Mouse (Mus musculus): Measurements from ENCODE around the gene Snai3. TPM values are rescaled to one million over a fixed set of nuclear protein-coding genes. Genes with fewer than 3 reads are reported as not detected.

The Snai3 gene
- total RNA-seq, 2 experiments from 2014 or later = 0.25 TPM; not detected in 1

DNA sequence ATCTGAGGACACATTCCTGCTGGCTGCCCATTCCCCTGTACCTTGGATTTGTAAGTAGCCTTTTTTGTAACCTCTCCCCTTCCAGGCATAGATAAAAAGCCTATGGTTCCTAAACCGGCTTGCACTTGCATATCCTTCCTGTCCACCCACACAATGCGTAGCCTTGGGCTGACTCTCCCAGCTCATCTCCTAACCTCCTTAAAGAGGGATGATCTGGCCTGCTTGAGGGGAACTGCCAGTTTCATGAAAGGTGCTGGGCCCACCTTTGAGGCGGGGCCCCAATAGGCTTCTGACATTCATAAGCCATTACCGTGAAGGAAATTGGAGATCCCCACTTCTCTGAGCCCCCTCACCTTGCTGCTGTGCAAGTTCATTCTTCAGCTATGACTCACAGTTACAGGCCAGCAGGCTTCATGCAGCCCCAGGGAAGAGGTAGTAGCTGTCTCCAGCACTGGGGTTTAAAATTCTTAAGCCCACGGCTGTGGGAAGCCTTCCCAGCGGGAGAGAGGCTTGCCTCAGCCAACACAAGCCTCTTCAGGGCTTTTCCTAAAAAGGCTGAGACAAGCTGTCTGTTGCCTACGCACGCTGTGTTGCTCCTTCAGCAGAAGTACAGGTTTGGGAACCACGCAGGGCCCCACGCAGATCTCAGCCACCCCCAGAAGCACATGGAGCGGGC is 1.1 kb upstream of the Snai3 start:
- ATAC-seq (ENCODE audit: poor library complexity, severe bottlenecking) = no peak

DNA sequence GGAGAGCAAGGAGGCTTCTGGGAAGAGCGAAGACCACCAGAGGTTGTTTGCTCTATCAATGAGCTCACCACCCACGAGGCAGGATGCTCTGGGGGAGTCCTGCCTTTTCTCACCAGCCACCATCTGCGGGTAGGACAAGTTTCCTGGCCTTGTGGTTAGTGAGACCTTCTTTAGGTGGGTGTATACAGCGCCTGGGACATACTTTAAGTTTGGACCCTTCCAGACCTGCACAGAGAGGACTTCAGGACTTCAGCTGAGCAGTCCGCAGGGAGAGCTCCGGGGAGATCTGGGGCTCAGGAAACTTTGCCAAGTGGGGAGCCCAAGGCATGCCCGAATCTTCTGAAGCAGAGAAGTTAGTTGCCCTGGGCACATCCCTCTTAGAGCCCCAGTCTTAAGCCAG is 543 bp downstream of the Snai3 start:
- no peak for ATAC-seq (ENCODE audit: poor library complexity, severe bottlenecking)

DNA sequence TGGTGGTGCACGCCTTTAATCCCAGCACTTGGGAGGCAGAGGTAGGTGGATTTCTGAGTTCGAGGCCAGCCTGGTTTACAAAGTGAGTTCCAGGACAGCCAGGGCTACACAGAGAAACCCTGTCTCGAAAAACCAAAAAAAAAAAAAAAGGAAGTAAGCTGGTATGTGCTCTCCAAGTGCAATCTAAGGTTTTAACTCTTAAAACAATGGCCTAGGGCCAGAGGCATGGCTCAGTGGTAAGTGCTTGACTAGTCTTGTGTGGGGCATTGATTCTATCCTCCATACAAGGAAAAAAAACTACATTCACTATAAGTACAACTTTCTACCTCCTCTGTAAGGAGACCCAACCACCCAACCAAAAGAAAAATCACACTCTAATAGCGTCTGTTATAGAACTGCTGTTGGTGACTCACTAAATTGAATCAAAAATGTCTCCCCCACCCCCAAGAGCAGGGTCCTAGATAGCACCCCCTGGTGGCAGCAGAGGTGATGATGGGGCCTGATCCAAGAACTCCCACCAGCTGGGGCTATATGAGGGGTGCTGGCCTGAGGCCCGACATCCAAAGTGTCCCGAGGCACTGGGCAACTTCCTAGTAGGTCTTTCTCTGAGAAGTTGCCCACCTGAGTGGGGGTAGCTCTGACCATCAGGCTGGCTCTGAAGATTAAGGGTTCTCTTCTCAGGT is 1.2 kb downstream of the Snai3 start:
- ATAC-seq (ENCODE audit: poor library complexity, severe bottlenecking) = no peak

DNA sequence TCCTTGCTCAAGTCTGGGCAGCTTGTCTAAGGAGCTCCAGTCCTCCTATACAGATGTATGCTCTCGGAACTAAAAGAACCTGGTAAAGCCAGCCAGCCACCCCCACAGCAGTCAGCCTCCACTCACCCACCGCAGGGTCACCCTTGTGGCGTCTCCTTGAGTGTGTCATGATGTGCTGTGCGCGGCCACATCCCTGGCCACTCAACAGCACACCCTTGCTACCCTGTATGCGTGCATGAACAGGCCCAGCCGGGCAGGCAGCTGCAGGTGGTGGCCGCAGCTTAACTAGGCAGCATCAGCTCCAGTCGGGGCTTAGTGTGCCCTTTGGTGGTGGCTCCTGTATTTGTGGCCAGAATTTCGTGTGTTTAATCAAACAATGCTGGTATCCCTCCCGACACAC is 3.4 kb downstream of the Snai3 start:
- ATAC-seq (ENCODE audit: poor library complexity, severe bottlenecking) = no peak

DNA sequence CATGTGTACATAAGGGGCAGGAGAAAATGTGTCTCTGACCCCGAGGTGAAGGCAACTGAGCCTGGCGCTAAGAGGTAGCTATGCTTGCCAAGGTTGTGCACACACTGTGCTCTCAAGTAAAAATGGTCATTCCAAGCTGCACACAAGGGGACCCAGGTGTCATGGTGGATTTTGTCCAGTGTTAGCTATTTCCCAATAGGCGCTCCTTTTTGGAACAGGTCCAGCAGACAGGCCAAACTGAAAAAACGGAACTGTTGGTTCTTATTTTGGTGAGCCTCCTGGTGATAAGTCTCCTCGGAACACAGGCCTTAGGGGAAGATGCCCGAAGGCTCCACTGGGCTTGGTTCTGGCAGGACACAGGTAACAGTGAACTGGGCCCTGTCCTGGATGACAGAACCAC is 6.1 kb downstream of the Snai3 start:
- peak; percentile 39 for ATAC-seq (ENCODE audit: poor library complexity, severe bottlenecking)

DNA sequence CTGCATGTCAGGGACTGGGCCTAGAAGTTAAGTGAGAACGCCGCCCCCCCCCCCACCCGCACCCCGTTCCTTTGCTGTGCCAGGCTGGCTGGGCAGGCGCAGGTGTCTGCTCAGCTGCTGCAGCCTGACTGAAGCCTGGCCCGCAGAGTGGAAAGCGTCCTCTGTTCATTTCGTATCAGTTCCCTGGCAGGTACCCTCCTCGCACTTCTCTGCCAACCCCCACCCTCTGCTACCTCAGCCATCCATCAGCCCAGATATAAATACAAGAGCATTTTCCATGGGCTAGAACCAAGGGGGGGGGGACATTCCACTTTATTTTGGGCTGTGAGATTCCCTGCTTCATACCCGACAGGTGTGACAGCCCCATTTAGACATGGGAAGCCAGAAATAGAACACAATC is 8.4 kb downstream of the Snai3 start:
- no peak for ATAC-seq (ENCODE audit: poor library complexity, severe bottlenecking)

DNA sequence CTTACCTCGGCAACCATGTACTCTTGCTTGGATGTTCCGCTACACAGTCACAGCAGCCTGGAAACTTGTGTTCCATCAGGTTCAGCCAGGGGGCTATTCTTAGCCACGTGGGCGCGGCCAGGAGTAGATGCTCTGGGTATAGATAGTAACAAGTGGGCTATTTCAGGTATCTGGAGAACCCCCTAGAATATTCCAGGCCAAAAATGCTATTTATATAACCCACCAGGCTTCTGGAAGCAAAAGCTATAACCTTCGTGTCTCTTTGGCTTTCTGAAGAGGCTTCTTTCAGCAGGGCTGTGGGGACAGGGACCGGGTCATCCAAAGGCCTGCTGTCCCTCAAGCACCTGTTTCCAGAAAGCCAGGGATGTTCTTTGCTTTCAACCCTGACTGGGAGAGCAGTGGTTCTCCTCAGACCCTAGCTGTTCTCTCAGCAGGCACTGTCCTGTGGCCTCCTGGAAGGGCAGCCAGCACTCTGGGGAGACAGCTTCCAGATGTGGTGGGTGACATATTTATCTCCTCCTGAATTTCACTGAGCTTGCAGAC is 9.3 kb downstream of the Snai3 start:
- no peak for ATAC-seq (ENCODE audit: poor library complexity, severe bottlenecking)

DNA sequence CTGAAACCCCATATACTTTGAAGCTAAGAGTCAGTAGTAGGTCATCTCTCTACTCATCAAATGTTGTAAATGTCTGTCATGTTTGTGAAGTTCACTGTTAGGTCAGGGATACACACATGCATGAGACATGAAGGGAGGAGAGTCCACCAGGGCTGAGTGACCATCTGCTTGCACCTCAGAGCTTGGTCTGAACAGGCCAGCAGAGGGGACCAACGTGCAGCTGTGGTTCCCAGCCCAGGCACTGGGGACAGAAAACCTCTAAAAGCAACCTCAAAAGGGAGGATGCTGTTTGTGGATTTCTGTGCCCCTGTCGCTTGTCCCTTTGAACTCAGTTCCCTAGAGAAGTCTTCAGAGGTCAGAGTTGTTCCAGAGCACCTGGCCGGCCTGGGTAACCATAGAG is 15.3 kb downstream of the Snai3 start:
- no peak for ATAC-seq (ENCODE audit: poor library complexity, severe bottlenecking)

DNA sequence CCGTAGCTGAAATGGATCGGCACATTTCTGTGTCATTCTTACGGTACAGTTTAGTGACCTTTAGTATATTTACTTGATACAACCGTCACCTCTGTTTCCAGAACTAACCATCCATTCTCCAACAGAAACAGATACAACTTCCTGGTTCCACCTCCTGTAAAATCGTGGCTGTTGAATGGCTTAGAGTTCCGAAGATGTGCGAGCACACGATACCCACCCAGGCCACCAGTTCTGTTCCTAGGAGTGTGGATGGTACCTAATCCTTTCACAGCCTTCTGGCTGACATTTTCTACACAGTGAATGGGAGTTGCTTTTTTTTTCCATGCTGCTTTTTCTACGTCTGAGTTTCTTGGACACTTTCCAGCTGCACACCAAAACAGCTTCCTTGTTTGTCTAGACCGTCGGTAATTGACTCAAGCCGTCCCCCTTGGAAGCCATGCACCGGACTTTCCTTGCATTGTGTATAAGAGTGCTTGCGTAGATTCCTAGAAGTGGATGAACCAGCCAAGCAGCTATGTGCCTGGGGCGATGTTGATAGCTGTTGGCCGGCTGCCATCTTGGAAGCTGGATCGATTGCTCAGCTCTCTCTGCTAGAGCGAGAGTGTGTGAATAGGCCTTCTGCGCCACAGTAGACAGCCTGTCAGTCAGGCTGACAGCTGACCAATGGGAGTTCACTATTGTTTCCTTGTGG is 16.3 kb downstream of the Snai3 start:
- ATAC-seq (ENCODE audit: poor library complexity, severe bottlenecking) = peak; percentile 43

DNA sequence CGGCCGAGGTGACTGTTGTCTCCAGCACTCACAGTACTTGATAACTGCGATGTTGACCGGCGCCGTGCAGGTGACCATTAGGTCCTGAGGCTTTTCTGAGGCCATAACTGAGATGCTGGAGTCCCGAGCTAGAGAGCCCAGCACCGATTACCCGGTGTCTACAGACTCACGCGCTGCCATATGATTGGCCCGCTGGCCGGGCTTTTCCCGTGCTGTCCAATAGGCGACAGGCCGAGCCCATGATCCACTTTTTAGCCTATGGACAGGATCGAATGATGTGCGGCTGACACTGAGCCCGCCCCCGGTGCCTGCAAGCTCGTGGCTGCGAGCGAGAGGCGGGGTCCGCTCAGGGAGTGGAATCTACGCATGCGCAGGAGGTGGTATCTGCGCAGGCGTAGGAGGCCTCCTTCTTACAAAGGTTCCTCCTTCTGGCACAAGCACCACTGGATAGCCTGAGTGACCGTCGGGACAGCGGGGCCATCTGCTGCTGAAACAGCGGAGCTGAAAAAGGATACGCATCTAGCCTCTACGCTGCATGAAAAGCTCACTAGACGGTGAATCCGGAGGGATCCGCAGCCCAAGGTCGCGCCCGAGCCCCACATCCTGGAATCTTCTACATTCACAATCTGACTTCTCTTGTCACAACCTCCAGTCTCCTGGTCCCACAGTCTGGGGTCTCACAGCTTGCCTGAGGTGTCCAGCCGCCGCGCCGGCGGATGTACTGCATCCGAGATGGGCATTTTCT is 17.1 kb downstream of the Snai3 start, which contains the start of gene Mvd:
TSS of gene Mvd (minus strand) at position 161 of the 745 bp plus-strand sequence.
- peak; percentile 91 for ATAC-seq (ENCODE audit: poor library complexity, severe bottlenecking)

DNA sequence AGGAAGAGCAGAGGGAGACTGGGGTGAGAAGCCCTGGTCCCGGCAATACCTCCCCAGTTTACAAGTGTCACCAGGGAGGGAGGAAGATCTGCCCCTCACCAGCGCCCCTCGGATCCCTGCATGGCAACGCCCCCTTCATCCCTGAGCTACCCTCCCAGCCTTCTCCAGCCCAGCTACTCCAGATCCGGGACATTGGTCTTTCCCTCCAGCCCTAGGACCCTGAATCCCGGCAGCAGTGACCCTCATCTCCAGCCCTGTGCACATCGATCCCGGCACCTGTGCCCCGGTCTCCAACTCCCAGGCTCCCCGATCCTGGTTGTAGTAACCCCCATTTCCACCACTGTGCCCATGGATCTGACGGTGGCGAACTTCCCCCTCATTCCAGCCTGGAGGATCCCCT is 17.8 kb downstream of the Snai3 start:
- ATAC-seq (ENCODE audit: poor library complexity, severe bottlenecking) = peak; percentile 2; the same call in 1 of the 2 replicates

DNA sequence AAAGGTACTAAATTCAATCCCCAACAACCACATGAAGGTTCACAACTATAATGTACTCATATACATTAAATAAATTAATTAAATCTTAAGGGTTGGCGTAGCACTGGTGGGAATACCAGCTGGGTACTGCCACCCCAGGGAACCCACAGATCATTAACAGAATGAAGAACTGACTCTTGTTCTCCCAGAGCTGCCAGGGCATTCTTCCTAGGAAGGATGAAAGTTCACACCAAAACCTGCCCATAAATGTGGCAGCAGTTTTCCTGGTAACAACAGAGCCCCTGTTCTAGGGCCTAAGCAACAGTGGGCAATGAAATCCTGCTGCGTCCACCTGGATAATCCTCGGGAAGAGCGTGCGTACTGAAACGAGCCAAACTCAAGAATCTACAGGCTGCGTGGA is 18.2 kb downstream of the Snai3 start:
- ATAC-seq (ENCODE audit: poor library complexity, severe bottlenecking) = no peak

DNA sequence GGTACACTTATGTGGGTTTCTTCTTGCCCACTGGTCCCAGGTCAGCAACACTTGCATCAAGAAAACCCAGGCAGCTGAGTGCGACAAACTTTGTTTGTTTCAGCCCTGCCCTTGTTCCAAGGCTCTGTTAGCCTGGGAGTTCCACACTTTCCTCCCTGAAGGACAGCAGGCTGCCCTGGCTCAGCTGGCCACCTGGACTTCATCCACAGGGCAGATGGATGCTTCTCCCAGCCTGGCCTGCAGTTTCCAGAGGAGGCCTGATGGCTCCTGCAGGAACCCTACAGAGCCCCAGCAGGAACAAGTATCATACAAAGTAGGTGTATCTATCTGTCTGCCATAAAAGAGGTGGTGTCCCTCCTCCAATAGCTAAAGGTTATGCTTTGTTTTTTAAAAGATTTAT is 19.2 kb downstream of the Snai3 start:
- no peak for ATAC-seq (ENCODE audit: poor library complexity, severe bottlenecking)

DNA sequence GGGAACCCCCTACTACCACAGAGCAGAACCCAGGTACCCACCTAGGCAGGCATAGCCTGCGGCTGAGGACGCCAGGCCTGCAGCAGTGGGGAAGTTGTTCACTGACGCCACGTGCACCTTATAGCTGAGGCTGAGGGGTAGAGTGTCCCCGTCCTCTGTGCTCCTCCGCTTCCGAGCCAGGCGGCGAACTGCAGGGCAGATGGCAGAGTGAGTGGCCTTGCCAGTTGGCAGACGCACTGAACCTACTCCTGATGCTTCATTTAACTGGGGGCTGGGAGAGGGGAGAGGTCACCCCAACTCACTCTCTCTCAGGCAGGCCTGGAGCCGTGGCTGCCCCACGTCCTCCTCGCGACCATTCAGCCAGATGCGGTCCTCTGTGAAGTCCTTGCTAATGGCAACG is 21.2 kb downstream of the Snai3 start:
- ATAC-seq (ENCODE audit: poor library complexity, severe bottlenecking) = no peak

DNA sequence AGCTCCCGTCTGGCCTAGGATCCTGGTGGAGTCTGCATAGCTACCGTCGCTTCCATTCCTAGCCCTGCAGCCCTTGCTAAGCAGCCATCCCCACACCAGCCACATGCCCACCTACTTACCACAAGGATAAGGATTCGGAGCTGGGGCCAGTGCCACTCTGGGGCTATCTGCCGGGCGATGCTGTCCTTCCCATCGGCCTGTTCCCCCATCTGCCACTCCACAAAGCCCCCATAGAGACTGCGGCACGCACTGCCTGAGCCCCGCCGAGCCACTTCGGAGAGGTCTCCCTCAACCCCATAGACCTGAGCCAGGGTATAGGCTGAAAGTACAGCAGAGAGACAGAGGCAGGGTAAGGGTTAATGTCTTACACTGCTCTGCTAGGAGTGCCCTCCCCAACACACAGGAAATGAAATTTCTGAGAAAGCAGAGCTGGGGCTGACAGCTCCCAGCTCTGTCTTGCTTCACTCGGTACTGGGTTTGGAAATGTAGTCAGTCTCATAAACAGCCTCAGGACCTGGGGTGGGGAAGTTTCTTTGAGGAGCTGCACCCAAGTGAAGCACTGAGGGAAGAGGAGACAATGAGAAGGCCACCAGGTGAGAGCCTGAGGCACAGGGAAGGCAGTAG is 22.7 kb downstream of the Snai3 start:
- ATAC-seq (ENCODE audit: poor library complexity, severe bottlenecking) = peak; percentile 71

DNA sequence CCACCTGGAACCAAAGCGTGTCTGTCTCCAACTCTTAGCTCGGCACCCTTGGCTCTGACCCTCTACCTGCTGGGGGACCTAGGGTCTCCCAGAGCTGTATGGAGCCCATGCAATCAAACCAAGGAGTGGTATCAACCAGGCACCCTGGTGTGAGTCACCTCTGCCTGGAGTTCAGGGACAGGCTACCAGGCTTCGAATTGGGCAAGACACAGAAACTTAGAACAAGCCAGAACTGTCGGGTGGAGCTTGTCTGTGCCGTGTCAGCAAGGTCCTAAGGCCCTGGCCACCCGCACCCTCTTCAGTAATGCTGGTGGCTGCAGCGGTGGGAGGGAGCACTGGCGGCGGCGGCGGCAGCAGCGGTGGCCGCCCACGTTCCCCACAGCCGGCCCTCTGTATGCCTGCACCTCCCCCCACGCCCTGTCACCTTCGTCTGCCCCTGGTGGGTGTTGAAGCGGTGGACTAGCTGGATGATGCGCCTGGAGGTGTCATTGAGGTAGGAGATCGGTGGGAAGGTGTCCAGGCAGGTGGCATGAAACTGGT is 23.9 kb downstream of the Snai3 start:
- ATAC-seq (ENCODE audit: poor library complexity, severe bottlenecking) = peak; percentile 17; the same call in 1 of the 2 replicates

DNA sequence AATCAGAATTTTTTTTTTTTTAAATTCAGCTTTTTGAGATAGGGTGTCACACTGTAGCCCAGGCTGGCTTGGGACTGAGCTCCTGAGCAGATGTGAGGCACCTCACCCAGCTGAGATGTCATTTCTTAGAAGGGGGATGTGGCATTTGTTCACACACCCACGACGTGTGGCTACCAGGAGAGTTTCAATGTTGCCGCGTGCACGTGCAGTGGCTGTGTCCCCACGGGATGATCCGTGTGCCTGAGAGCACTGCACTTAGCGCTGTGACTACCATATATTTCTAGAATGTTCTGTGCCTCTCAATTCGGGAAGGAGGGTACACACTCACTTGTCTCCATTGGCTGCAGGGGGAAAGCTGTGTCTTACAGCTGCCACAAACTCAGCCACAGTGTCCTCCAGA is 24.4 kb downstream of the Snai3 start:
- ATAC-seq (ENCODE audit: poor library complexity, severe bottlenecking) = no peak

DNA sequence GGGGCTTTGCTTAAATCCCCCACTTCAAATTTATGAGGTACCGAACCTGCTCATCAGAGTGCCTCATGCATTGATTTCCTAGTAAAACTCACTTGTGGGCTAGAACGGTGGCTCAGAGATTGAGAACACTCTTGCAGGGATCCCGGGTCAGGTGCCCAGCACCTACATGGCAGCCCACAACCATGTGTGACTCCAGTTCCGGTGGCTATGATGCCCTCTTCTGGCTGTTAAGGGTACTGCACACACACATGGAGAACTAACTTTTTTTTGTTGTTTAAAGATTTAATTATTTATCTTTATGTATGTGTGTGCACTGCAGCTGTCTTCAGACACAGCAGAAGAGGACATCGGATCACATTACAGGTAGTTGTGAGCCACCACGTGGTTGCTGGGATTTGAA is 25.2 kb downstream of the Snai3 start:
- no peak for ATAC-seq (ENCODE audit: poor library complexity, severe bottlenecking)

DNA sequence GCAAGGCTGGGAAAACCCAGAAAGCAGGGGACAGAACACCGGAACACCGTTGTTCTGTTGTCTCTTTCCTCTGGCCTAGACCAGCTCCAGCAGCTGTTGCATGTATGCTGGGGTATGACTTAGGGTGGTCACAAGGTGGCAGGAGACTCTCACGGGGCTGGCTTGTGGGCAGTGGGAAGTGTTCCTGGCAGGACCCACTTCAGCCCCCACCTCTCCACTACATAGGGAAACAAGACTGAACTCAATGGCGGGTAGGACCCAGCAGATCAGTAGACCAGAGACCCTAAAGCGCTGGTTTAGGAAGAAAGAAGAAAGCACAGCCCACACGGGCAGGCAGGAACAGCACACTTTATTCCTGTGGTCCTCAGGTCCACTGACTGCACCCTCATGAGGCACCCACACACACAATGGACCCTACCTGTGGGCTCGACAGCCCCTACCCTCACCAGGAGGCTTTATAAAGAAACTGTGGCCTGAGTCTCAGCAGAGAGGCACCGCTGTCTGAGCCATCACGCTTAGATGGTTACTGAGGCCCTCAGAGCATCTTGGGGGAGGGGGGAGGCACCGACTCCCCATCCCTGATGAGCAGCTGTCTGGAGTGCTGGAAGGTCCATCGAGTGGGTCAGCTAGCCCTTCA is 27.1 kb downstream of the Snai3 start:
- 0 out of 2 replicates have a peak, but pooled peaks have one; percentile 2 for ATAC-seq (ENCODE audit: poor library complexity, severe bottlenecking)
